Mouse (Mus musculus) heart, adult 8-10 months (tissue): ENCODE data around the gene Kti12. TPM values are rescaled to one million over a fixed set of nuclear protein-coding genes. Genes with fewer than 3 reads are reported as not detected.

Source experiments
- DNase-seq: peaks from one replicate; pipeline ENCODE4 v3.0.0; 2022; ENCODE audit warnings: low spot score
- total RNA-seq, 4 experiments: library from RNA; stranded (reverse); gene quantifications; 2 replicates each; pipeline ENCODE4 v1.2.4; 2022

The Kti12 gene
- total RNA-seq, 4 experiments from 2014 or later: 21.3 to 27.8 (median 22.5) TPM

- DNase-seq: peak; percentile 83
Measured at GRCm38 (mm10) chr4:108869730-108870374, 22.3 kb downstream of the Kti12 start.

- no peak for DNase-seq
Measured at GRCm38 (mm10) chr4:108873746-108874145, 26.2 kb downstream of the Kti12 start.

DNA sequence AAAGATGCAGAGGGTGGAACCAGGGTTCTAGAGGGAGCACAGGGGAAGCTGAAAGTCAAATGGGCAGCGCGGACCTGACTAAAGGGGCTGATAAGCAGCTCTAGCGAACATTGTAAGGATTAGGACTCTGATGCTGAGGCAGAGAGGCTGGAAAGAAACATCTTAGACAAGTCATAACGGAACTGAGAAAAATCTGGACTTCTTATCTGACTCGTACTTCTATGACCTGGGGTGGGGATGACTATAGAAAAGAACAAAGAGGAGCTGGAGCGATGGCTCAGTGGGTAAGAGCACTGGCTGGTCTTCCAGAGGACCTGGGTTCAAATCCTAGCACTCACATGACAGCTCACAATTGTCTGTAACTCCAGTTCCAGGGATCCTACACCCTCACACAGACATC lies 30.3 kb downstream of the Kti12 start:
- DNase-seq: no peak

DNA sequence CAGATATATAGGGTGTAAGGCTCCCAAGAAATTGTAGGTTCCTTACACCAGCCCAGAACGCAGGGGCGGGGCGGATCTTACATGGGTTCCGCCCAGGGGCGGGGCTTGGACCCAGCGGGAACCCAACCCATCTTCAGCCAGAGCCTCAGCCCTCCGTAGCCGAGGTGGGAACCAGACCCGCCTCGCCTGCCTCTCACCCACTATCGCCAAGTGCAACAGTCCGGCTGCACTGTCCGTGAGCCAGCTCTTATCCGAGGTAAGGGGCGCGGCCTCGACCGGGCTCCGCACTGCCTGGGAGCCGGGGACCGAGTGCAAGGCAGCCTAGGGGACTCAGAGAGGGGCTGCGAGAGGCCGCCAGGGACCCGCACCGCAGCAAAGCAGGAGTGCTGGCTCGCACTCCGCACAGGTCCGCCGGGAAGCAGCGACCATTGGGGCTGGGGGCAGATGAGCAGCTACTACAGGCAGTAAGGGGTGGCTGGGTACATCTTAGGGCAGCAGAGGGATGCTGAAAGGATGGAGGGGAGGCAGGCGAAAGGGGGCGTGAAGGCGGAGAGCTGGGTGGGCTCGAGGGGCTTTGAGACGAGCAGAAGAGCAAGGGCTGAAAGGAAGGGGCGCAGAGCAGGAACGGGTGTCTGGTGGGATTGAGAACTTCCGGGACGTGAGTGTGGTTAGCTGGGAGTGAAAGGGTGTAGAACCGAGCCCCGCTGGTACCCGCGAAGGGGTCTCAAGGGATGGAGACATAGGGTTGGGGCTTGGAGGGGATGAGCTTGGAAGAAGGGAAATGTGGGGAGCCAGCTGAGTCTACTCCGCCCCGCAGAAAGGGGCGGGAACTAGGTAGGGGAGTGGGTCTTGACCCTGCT lies 31.6 kb downstream of the Kti12 start, which contains the start of gene Rab3b:
Gene Rab3b (plus strand): TSS at position 101 of the 860 bp plus-strand sequence.
- DNase-seq: no peak

DNA sequence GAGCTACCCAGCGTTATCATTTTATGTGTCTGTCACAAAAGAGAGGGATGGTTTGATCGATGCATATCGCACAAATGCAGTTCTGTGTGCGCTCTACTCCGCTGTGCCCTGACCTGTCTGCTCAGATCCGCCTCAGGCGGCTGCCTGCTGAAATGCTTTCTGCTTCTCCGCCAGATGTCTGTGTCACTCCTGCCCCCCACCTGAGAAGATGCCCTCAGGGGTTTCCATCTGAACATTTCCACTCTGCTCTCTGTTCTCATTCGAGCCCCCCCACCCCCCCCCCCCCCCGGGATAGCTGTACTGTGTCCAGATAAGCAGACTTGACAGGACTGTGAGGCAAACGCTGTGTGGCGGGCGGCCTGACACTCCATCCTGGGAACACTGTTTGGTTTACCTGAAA lies 36.2 kb downstream of the Kti12 start:
- DNase-seq: no peak

GRCm38 (mm10) chr4:108887456-108887855 lies 39.9 kb downstream of the Kti12 start:
- DNase-seq: no peak

DNA sequence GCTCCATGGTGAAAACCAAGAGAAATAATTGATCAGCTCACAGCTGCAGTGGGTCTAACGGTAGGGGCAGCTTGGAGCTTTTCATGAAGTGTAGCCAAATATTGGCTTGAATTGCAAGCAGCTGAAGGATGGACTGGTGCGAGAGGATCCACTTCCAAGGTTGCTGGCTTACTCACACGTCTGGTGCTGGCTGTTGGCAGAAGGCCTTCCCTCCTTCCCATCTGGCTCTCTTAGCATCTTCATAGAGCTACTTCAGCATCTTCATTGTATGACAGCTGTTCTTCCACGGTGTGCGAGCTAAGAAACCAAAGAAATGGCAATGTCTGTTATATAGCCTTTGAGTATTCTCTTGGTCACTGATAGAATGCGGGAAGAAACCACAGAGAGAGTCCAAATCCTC lies 43.3 kb downstream of the Kti12 start:
- no peak for DNase-seq

Other genes with a start within 250 kb of the Kti12 start
- 10 to 100 TPM; 15.4 to 15.8 (median 15.8) TPM for gene Cc2d1b, start 227.8 kb upstream of the Kti12 start, total RNA-seq
- under 1 TPM; 0.20 to 0.56 (median 0.42) TPM for gene 3110021N24Rik, start 128.1 kb upstream of the Kti12 start, total RNA-seq
- gene Zfyve9, start 67.0 kb upstream of the Kti12 start, total RNA-seq: 10 to 100 TPM; 26.8 to 30.7 (median 29.0) TPM
- 10 to 100 TPM; 71.7 to 87.3 (median 80.1) TPM for gene Btf3l4, start 14.2 kb upstream of the Kti12 start, total RNA-seq
- 10 to 100 TPM; 26.2 to 31.4 (median 27.8) TPM for gene Txndc12, start 13.2 kb upstream of the Kti12 start, total RNA-seq
- under 1 TPM in 1 of 4 experiments, not detected in 3; 0.25 TPM for gene A730015C16Rik, start 834 bp downstream of the Kti12 start, total RNA-seq
- gene Rab3b, start 31.3 kb downstream of the Kti12 start, total RNA-seq: 1 to 10 TPM in 3 of 4 experiments, under 1 TPM in 1; 0.57 to 1.7 (median 1.4) TPM
- 100 to 1,000 TPM; 123 to 146 (median 141) TPM for gene Nrd1, start 152.9 kb downstream of the Kti12 start, total RNA-seq